Mouse (Mus musculus) MEL (cell line): ENCODE measurements at regions not wholly inside any gene's neighbourhood (a gene's known extent, or its start where the extent isn't known, plus 50 kb on each side); places are given as distances from the start of the nearest gene placed in this dataset.

Experiments used
- DNase-seq: peaks from one replicate; pipeline ENCODE4 v3.0.0; 2011; ENCODE audit warnings: low read depth, low spot score
- H3K27ac ChIP-seq: 2 replicates; pipeline ENCODE4 v1.5.1; 2012; ENCODE audit warnings: low read depth, mild to moderate bottlenecking, control low read depth, low read length, moderate library complexity; ENCODE audit not compliant: control insufficient read depth
- H3K27me3 ChIP-seq, 2 experiments: fragments of 150-350 bp in 1 of 2; sonication (generic) in 1 of 2; 2 replicates each; pipeline ENCODE4 v1.6.1; 2012; ENCODE audit warnings: low read length in 2 of 2, mild to moderate bottlenecking in 2 of 2, improper control_type of control experiment in 1 of 2, moderate library complexity in 1 of 2; ENCODE audit not compliant: insufficient read depth in 2 of 2, control insufficient read depth in 1 of 2
- H3K36me3 ChIP-seq, 2 experiments: 2 replicates each; pipeline ENCODE4 v1.6.1; 2012 to 2014; ENCODE audit warnings: low read length in 2 of 2, improper control_type of control experiment in 1 of 2, inconsistent platforms in 1 of 2, mild to moderate bottlenecking in 1 of 2; ENCODE audit not compliant: insufficient read depth in 2 of 2, control insufficient read depth in 1 of 2
- H3K4me1 ChIP-seq, 2 experiments: fragments of 150-350 bp in 1 of 2; sonication (generic) in 1 of 2; 2 replicates each; pipeline ENCODE4 v1.6.1; 2012; ENCODE audit warnings: low read length in 2 of 2, improper control_type of control experiment in 1 of 2, mild to moderate bottlenecking in 1 of 2; ENCODE audit not compliant: insufficient read depth in 2 of 2, control insufficient read depth in 1 of 2
- H3K4me3 ChIP-seq, 2 experiments: fragments of 150-350 bp in 1 of 2; sonication (generic) in 1 of 2; 2 replicates each; pipeline ENCODE4 v1.5.1; 2012; ENCODE audit warnings: low read depth in 2 of 2, low read length in 2 of 2, mild to moderate bottlenecking in 2 of 2, moderate library complexity in 2 of 2, control low read depth in 1 of 2, improper control_type of control experiment in 1 of 2; ENCODE audit not compliant: control insufficient read depth in 1 of 2, insufficient read depth in 1 of 2
- H3K79me2 ChIP-seq: 2 replicates; pipeline ENCODE4 v1.6.1; 2012; ENCODE audit warnings: mild to moderate bottlenecking, low read length, moderate library complexity; ENCODE audit not compliant: control insufficient read depth, poor library complexity, insufficient read depth
- H3K9ac ChIP-seq: 2 replicates; pipeline ENCODE4 v1.6.1; 2012; ENCODE audit warnings: low read depth, mild to moderate bottlenecking, control low read depth, low read length, moderate library complexity; ENCODE audit not compliant: control insufficient read depth, poor library complexity, severe bottlenecking
- H3K9me3 ChIP-seq: fragments of 150-350 bp; sonication (generic); replicated peaks from 2 replicates; pipeline ENCODE4 v1.6.1; 2012; ENCODE audit warnings: mild to moderate bottlenecking, low read length, improper control_type of control experiment, moderate library complexity; ENCODE audit not compliant: insufficient read depth
- E2F4 ChIP-seq: IDR thresholded peaks from 2 replicates; pipeline ENCODE4 v1.6.1; 2011; ENCODE audit warnings: low read depth, low read length, improper control_type of control experiment, borderline replicate concordance
- ELF1 ChIP-seq: IDR thresholded peaks from 2 replicates; pipeline ENCODE4 v1.6.1; 2014; ENCODE audit warnings: low read depth, mild to moderate bottlenecking, inconsistent platforms, low read length, improper control_type of control experiment, moderate library complexity
- EP300 ChIP-seq, 2 experiments: IDR thresholded peaks; 2 replicates each; pipeline ENCODE4 v1.6.1; 2011; ENCODE audit warnings: improper control_type of control experiment in 2 of 2, low read length in 2 of 2, low read depth in 1 of 2, mild to moderate bottlenecking in 1 of 2
- ETS1 ChIP-seq: IDR thresholded peaks from 2 replicates; pipeline ENCODE4 v1.6.1; 2012; ENCODE audit warnings: low read depth, mild to moderate bottlenecking, inconsistent platforms, low read length, improper control_type of control experiment, moderate library complexity
- GATA1 ChIP-seq: IDR thresholded peaks from 2 replicates; pipeline ENCODE4 v1.6.1; 2011; ENCODE audit warnings: low read depth, low read length, improper control_type of control experiment
- KAT2A ChIP-seq: conservative IDR thresholded peaks from 2 replicates; pipeline ENCODE4 v1.6.1; 2012; ENCODE audit warnings: low read depth, low read length, improper control_type of control experiment, inconsistent platforms
- MAFK ChIP-seq: IDR thresholded peaks from 2 replicates; pipeline ENCODE4 v1.6.1; 2011; ENCODE audit warnings: low read depth, mild to moderate bottlenecking, low read length, improper control_type of control experiment, borderline replicate concordance
- MAZ ChIP-seq: IDR thresholded peaks from 2 replicates; pipeline ENCODE4 v1.6.1; 2012; ENCODE audit warnings: low read depth, mild to moderate bottlenecking, inconsistent platforms, low read length, improper control_type of control experiment
- MEF2A ChIP-seq: IDR thresholded peaks from 2 replicates; pipeline ENCODE4 v1.6.1; 2014; ENCODE audit warnings: low read depth, mild to moderate bottlenecking, inconsistent platforms, low read length, improper control_type of control experiment; ENCODE audit not compliant: poor library complexity, insufficient replicate concordance, severe bottlenecking; ENCODE audit errors: extremely low read depth
- MYC ChIP-seq: IDR thresholded peaks from 2 replicates; pipeline ENCODE4 v1.6.1; 2011; ENCODE audit warnings: low read depth, mild to moderate bottlenecking, low read length, improper control_type of control experiment, moderate library complexity
- NRF1 ChIP-seq: IDR thresholded peaks from 2 replicates; pipeline ENCODE4 v1.6.1; 2014; ENCODE audit warnings: low read depth, mild to moderate bottlenecking, inconsistent platforms, low read length, improper control_type of control experiment, moderate library complexity; ENCODE audit not compliant: poor library complexity, insufficient read depth, severe bottlenecking
- POLR2AphosphoS5 ChIP-seq: IDR thresholded peaks from 2 replicates; pipeline ENCODE4 v1.6.1; 2012; ENCODE audit warnings: low read depth, borderline replicate concordance, mild to moderate bottlenecking, inconsistent platforms, low read length, moderate library complexity, mixed read lengths
- SMC3 ChIP-seq: IDR thresholded peaks from 2 replicates; pipeline ENCODE4 v1.6.1; 2011; ENCODE audit warnings: low read depth, low read length, improper control_type of control experiment
- TBP ChIP-seq: IDR thresholded peaks from 2 replicates; pipeline ENCODE4 v1.8.0; 2011; ENCODE audit warnings: low read depth, low read length, improper control_type of control experiment
- TCF12 ChIP-seq: IDR thresholded peaks from 2 replicates; pipeline ENCODE4 v1.6.1; 2014; ENCODE audit warnings: low read depth, mild to moderate bottlenecking, inconsistent platforms, low read length, improper control_type of control experiment, moderate library complexity
- UBTF ChIP-seq: IDR thresholded peaks from 2 replicates; pipeline ENCODE4 v1.6.1; 2012; ENCODE audit warnings: low read depth, mild to moderate bottlenecking, inconsistent platforms, low read length, improper control_type of control experiment, moderate library complexity, borderline replicate concordance; ENCODE audit not compliant: insufficient read depth
- USF1 ChIP-seq: IDR thresholded peaks from 2 replicates; pipeline ENCODE4 v1.6.1; 2014; ENCODE audit warnings: low read depth, mild to moderate bottlenecking, inconsistent platforms, low read length, improper control_type of control experiment, moderate library complexity
- USF2 ChIP-seq, 2 experiments: IDR thresholded peaks; 2 replicates each; pipeline ENCODE4 v1.6.1; 2011 to 2012; ENCODE audit warnings: improper control_type of control experiment in 2 of 2, low read length in 2 of 2, borderline replicate concordance in 1 of 2, inconsistent platforms in 1 of 2, low read depth in 1 of 2, mild to moderate bottlenecking in 1 of 2; ENCODE audit not compliant: insufficient read depth in 1 of 2
- ZKSCAN1 ChIP-seq: IDR thresholded peaks from 2 replicates; pipeline ENCODE4 v1.6.1; 2012; ENCODE audit warnings: low read depth, mild to moderate bottlenecking, inconsistent platforms, low read length, improper control_type of control experiment, moderate library complexity
- ZMIZ1 ChIP-seq: IDR thresholded peaks from 2 replicates; pipeline ENCODE4 v1.6.1; 2012; ENCODE audit warnings: low read depth, mild to moderate bottlenecking, inconsistent platforms, low read length, improper control_type of control experiment, moderate library complexity

DNA sequence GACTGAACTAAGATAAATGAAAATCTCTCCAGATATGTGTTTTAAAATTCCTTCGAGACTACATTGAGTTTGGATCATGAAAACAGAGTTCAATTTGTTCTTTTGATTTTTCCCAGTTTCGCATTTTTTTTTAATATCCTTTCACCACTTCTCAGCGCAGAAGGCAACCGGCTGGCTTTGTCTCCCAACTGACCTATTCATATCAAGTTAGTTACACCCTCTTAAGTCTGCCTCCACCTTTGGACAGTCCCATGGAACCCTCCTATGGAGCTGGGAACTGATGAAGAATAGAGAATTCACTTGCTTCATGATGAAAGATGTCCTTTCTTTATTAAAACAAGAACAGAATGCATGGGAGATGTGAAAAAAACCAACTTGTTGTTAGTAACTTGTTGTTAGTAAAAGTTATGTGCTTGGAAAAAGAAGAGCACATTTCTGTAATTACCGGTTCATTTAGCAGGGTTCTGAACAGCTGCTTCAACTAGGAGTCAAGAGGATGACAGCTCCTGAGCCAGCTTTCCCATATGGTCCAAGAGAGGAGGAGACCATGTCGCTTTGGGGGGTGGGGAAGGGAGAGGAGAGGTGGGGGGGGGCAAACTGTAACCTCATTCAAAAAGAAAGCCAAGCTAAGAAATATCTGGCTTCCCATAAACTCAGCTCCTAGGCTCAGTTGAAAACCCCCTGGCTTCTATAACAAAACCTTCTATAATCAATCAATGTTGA is 495.6 kb upstream of the Gm9747 start:
- DNase-seq: no peak
- Histone ChIP-seq H3K79me2 (no peaks in the 10 kb centered on the region), H3K36me3 (no peaks in the 10 kb centered on the region), H3K9me3 (no peaks in the 10 kb centered on the region), H3K4me1 (no peaks in the 10 kb centered on the region)
- TF ChIP-seq EP300 (IDR thresholded peaks at IDR 0.05; ENCODE audit: low read depth in 1 of 2, low read length in 2 of 2) (no peak), USF1 (no peak), ZMIZ1 (no peak), ZKSCAN1 (no peak), SMC3 (no peak), ELF1 (no peak), E2F4 (no peak), MAFK (no peak), UBTF (no peak), MAZ (no peak), POLR2AphosphoS5 (no peak), MYC (no peak), TCF12 (no peak), USF2 (IDR thresholded peaks at IDR 0.05; ENCODE audit: borderline replicate concordance in 1 of 2, insufficient read depth in 1 of 2, low read depth in 1 of 2, low read length in 2 of 2) (no peak), ETS1 (no peak)
- TF ChIP-seq, all 39 proteins: peak for 0
- H3K4me3 ChIP-seq: no peak overlapping the region
- no peak overlapping the region for H3K27ac ChIP-seq
- H3K9ac ChIP-seq: no peak overlapping the region
- H3K27me3 ChIP-seq: no peaks in the 10 kb centered on the region

DNA sequence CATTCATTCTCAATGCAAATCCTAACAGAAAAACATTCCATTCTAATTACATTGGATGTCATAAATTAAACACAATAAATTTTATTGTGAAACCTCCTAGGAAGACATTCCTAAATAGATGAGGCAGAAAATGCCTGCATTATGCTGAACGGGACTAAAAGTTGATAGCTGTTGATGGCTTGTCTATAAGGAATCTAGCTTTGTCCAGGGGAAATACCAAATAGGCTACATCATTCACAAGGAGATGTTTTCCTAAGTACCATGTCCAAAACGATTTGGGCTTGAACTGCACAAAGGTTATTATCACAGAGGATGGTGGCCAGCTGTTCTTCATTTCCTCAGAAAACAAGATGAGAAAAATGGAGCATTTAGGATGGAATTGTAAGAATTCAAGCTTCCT is 494.5 kb upstream of the Gm9747 start:
- TF ChIP-seq MEF2A (no peak), NRF1 (no peak), TCF12 (no peak), TBP (no peak), KAT2A (no peak), SMC3 (no peak), GATA1 (no peak)

More for the DNA sequence above, 494.5 kb upstream of the Gm9747 start:
- H3K36me3 ChIP-seq: no peaks in the 10 kb centered on the region
- H3K4me1 ChIP-seq: no peaks in the 10 kb centered on the region
- no peaks in the 10 kb centered on the region for H3K27me3 ChIP-seq
- DNase-seq: no peak
- H3K9ac ChIP-seq: no peak overlapping the region
- no peak overlapping the region for H3K4me3 ChIP-seq
- H3K27ac ChIP-seq: no peak overlapping the region
- no peaks in the 10 kb centered on the region for H3K79me2 ChIP-seq
- no peaks in the 10 kb centered on the region for H3K9me3 ChIP-seq
